Mouse (Mus musculus) adrenal gland, postnatal 14 days (tissue): ENCODE results near the gene Zfp984. TPM values are rescaled to one million over a fixed set of nuclear protein-coding genes. Genes with fewer than 3 reads are reported as not detected.
"Not testable (repeated sequence)": the region's sequence is repeated elsewhere in the genome, so short reads cannot be mapped to it uniquely, and the experiment has no call there.

Experiments used
- DNase-seq: peaks from one replicate; pipeline ENCODE4 v3.0.0; 2021; ENCODE audit warnings: mixed read lengths
- long read RNA-seq, 2 experiments: library from polyadenylated mRNA; stranded (forward); transcript quantifications; one replicate each; pipeline ENCODE4 v2.0.0; 2021
- total RNA-seq: library from RNA; stranded (reverse); gene quantifications from 2 replicates; pipeline ENCODE4 v1.2.3, GENCODE M21; 2021

Gene Zfp984
- total RNA-seq: 4.6 and 5.9 TPM in 2 replicates
- long read RNA-seq, experiment 1, partial matches to known transcripts: 0 of 4 reads
- long read RNA-seq, experiment 1, other reads (novel, unspliced or antisense): 4 of 4 reads
- long read RNA-seq, experiment 2, partial matches to known transcripts: 0 of 1 reads
- long read RNA-seq, experiment 2, other reads (novel, unspliced or antisense): 1 of 1 reads

GRCm38 (mm10) chr4:147809292-147809965, at the start of gene Zfp984:
Gene Zfp984 (minus strand): TSS chr4:147809788.
- peak; percentile 69 for DNase-seq

GRCm38 (mm10) chr4:147850776-147851175, 41.2 kb upstream of the Zfp984 start:
- no peak for DNase-seq

GRCm38 (mm10) chr4:147848584-147848991, 39.0 kb upstream of the Zfp984 start:
- no peak for DNase-seq

GRCm38 (mm10) chr4:147847614-147848583, 38.3 kb upstream of the Zfp984 start, which contains the start of gene Zfp933:
Gene Zfp933 (minus strand): TSS chr4:147848366.
- peak; percentile 77 for DNase-seq

GRCm38 (mm10) chr4:147842871-147843270, 33.3 kb upstream of the Zfp984 start:
- no peak for DNase-seq

GRCm38 (mm10) chr4:147839282-147839681, 29.7 kb upstream of the Zfp984 start:
- not testable (repeated sequence) for DNase-seq

GRCm38 (mm10) chr4:147824389-147824788, 14.8 kb upstream of the Zfp984 start:
- DNase-seq: no peak

DNA sequence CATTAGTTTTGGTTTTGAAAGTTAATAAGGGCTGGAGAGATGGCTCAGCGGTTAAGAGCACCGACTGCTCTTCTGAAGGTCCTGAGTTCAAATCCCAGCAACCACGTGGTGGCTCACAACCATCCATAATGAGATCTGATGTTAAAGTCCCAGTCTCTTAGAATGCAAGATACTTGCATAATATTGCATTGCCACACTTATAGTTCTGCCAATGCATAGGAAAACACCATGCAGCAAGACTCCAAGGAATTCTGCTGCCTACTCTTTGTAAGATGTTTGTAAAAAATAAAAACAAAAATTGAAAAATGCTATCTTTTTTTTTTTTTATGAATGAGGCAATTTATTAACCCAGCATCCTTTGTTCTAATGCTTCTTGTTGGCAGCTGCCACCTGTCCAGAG, 11.8 kb upstream of the Zfp984 start:
- DNase-seq: not testable (repeated sequence)

- not testable (repeated sequence) for DNase-seq
These were observed 10.1 kb upstream of the Zfp984 start for GRCm38 (mm10) chr4:147819659-147820058.

DNA sequence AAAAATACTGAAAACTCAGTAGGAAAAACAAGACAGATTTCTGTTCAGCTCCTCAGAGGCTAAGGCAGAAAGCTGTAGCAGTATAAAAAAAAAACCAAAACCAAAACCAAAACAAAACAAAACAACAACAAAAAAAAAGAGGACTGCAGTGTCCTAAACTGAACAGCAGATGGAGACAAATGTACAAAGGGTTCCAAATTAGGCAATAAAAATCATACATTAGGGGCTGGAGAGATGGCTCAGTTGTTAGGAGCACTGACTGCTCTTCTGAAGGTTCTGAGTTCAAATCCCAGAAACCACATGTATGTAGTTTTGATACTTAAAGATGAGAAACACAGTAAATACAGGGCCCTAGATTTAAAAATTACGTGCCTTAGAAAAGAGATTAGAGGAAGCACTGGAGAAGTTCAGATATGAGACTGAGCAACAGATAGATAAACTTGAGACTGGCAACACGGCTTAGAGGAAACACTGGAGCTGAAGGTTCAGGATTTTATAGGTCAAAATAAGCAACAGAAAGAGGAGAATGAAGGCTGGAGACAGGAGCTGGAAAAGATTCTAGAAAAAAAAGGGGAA, 5.1 kb upstream of the Zfp984 start:
- DNase-seq: no peak

DNA sequence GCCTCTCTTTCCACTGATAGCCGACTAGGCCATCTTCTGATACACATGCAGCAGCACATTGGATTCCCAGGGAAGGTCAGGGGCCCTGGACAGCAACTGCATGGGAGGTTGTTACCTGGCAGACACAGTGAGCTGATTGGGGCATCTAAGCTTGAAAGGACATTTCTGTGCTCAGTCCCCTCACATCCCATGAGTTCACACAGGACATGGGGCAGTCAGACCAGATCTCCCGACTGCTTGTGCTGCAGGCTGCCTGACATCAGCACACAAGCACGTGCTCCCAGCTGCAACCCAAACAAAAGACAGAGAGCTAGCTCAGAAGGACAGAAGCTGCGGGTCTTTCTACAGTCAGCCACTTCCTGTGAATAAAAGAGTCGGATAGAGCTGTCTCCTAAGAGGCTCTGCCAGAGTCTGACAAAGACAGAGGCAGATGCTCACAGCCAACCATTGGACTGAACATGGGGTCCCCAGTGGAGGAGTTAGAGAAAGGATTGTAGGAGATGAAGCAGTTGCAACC, 3.7 kb upstream of the Zfp984 start:
- no peak for DNase-seq

GRCm38 (mm10) chr4:147809966-147810304, 347 bp upstream of the Zfp984 start:
- DNase-seq: not testable (repeated sequence)

DNA sequence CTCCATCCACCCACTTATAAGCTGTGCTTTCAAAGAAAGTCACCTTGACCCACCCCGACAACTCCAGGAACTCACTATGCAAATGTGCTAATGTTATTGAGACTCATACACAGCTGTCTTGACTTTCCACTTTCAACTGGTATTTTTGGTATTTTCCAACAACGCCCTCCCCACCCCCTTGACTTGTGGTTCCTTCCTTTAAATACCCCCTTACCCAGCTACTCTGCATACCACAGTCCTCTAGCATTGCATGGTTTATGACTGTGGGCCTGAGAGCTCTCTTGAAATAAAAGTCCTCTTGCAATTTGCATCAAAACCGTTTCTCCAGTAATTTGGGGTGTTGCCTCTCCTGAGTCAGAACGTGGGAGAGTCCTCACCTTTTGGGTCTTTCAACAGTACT, 1.1 kb downstream of the Zfp984 start:
- not testable (repeated sequence) for DNase-seq

DNA sequence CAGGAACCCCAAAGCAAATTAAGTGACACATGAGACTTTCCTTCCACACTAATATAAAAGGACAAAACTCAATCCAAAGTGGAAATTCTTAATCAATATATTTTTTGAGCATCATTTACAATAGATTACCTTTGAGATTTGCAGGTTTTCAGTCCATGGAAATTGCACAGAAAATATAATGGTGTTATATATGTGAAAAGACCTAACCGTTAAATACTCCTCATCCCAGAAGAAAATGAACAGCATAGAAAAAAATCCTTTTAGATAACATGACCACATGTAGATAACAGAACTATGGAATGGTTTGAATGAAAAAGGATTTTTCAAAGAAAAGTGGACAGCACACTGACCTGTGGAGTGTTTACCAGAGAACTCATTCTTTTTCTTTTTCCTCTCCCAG, 14.3 kb downstream of the Zfp984 start:
- DNase-seq: not testable (repeated sequence)

- not testable (repeated sequence) for DNase-seq
These were observed 15.4 kb downstream of the Zfp984 start for GRCm38 (mm10) chr4:147794026-147794665.

- not testable (repeated sequence) for DNase-seq
These were observed 16.1 kb downstream of the Zfp984 start for GRCm38 (mm10) chr4:147793390-147793916.

GRCm38 (mm10) chr4:147791729-147792128, 17.9 kb downstream of the Zfp984 start:
- not testable (repeated sequence) for DNase-seq

GRCm38 (mm10) chr4:147746255-147746654, 63.3 kb downstream of the Zfp984 start:
- not testable (repeated sequence) for DNase-seq

GRCm38 (mm10) chr4:147738636-147739369, 70.8 kb downstream of the Zfp984 start:
- DNase-seq: not testable (repeated sequence)
